Mouse (Mus musculus): ENCODE results near the gene Atp5g2. TPM values are rescaled to one million over a fixed set of nuclear protein-coding genes. Genes with fewer than 3 reads are reported as not detected.

The Atp5g2 gene
- polyA plus RNA-seq, 1 experiment from 2014 or later, result 68.1 TPM

- 1% methylated on average over 11 of the region's 11 CpGs for WGBS
- Histone ChIP-seq H3K27ac (no peak overlapping the region), H3K4me3 (peak overlapping the region; percentile 49), H3K4me1 (peaks cover 6% of the 10 kb centered on the region; the same call in 1 of the 2 replicates), H3K9me3 (no peaks in the 10 kb centered on the region), H3K9ac (no peak overlapping the region), H3K4me2 (replicated peaks) (peak overlapping the region; percentile 91), H3K27me3 (peaks cover 83% of the 10 kb centered on the region), H3K36me3 (no peaks in the 10 kb centered on the region)
- ATAC-seq (ENCODE audit: insufficient number of reproducible peaks, insufficient read depth, low FRiP score, low TSS enrichment), result peak; percentile 58; the same call in 1 of the 2 replicates
Measured at GRCm38 (mm10) chr15:102693600-102693999, 21.4 kb upstream of the Atp5g2 start.

- Histone ChIP-seq H3K36me3 (no peaks in the 10 kb centered on the region), H3K4me2 (replicated peaks) (peak overlapping the region; percentile 91), H3K27me3 (peaks cover 77% of the 10 kb centered on the region), H3K27ac (no peak overlapping the region), H3K4me3 (peak overlapping the region; percentile 49), H3K9me3 (no peaks in the 10 kb centered on the region), H3K9ac (peak overlapping the region; percentile 55), H3K4me1 (peaks cover 6% of the 10 kb centered on the region; the same call in 1 of the 2 replicates)
- peak; percentile 36; the same call in 1 of the 2 replicates for ATAC-seq (ENCODE audit: insufficient number of reproducible peaks, insufficient read depth, low FRiP score, low TSS enrichment)
- under 1% methylated on average over 32 of the region's 32 CpGs for WGBS
Measured at GRCm38 (mm10) chr15:102692991-102693411, 20.8 kb upstream of the Atp5g2 start.

GRCm38 (mm10) chr15:102692321-102692804, 20.2 kb upstream of the Atp5g2 start:
- no peaks in the 10 kb centered on the region for H3K9me3 ChIP-seq
- H3K27ac ChIP-seq, result no peak overlapping the region
- 1% methylated on average over 26 of the region's 26 CpGs for WGBS
- H3K27me3 ChIP-seq, result peaks cover 70% of the 10 kb centered on the region
- peak overlapping the region; percentile 49 for H3K4me3 ChIP-seq
- H3K4me2 ChIP-seq (replicated peaks), result peak overlapping the region; percentile 91
- H3K4me1 ChIP-seq, result peaks cover 6% of the 10 kb centered on the region; the same call in 1 of the 2 replicates
- H3K9ac ChIP-seq, result peak overlapping the region; percentile 55; the same call in 1 of the 2 replicates
- ATAC-seq (ENCODE audit: insufficient number of reproducible peaks, insufficient read depth, low FRiP score, low TSS enrichment), result no peak
- H3K36me3 ChIP-seq, result no peaks in the 10 kb centered on the region

- no peak overlapping the region for H3K4me2 ChIP-seq (replicated peaks)
- no peak overlapping the region for H3K27ac ChIP-seq
- H3K27me3 ChIP-seq, result peaks cover 31% of the 10 kb centered on the region
- H3K4me1 ChIP-seq, result no peaks in the 10 kb centered on the region
- no peak overlapping the region for H3K4me3 ChIP-seq
- H3K9me3 ChIP-seq, result no peaks in the 10 kb centered on the region
- no peaks in the 10 kb centered on the region for H3K36me3 ChIP-seq
- whole genome bisulfite sequencing, result 17% methylated on average over 4 of the region's 4 CpGs
- H3K9ac ChIP-seq, result no peak overlapping the region
- no peak for ATAC-seq (ENCODE audit: insufficient number of reproducible peaks, insufficient read depth, low FRiP score, low TSS enrichment)
Measured at GRCm38 (mm10) chr15:102685791-102686190, 13.6 kb upstream of the Atp5g2 start.

- Histone ChIP-seq H3K4me1 (no peaks in the 10 kb centered on the region), H3K27me3 (peaks cover 21% of the 10 kb centered on the region), H3K36me3 (no peaks in the 10 kb centered on the region), H3K9me3 (no peaks in the 10 kb centered on the region), H3K27ac (no peak overlapping the region), H3K4me2 (replicated peaks) (no peak overlapping the region), H3K4me3 (no peak overlapping the region), H3K9ac (no peak overlapping the region)
- 14% methylated on average over 1 of the region's 1 CpGs for WGBS
- no peak for ATAC-seq (ENCODE audit: insufficient number of reproducible peaks, insufficient read depth, low FRiP score, low TSS enrichment)
Measured at GRCm38 (mm10) chr15:102683670-102684069, 11.5 kb upstream of the Atp5g2 start.

- Histone ChIP-seq H3K4me1 (peaks cover 15% of the 10 kb centered on the region; the same call in 1 of the 2 replicates), H3K4me2 (replicated peaks) (no peak overlapping the region), H3K4me3 (no peak overlapping the region), H3K27me3 (no peaks in the 10 kb centered on the region), H3K27ac (no peak overlapping the region), H3K9me3 (no peaks in the 10 kb centered on the region), H3K9ac (no peak overlapping the region), H3K36me3 (no peaks in the 10 kb centered on the region)
- ATAC-seq (ENCODE audit: insufficient number of reproducible peaks, insufficient read depth, low FRiP score, low TSS enrichment), result no peak
- 92% methylated on average over 2 of the region's 2 CpGs for WGBS
Measured at GRCm38 (mm10) chr15:102676345-102676744, 4.2 kb upstream of the Atp5g2 start.

GRCm38 (mm10) chr15:102673548-102673947, 1.4 kb upstream of the Atp5g2 start:
- peaks cover 22% of the 10 kb centered on the region for H3K4me1 ChIP-seq

GRCm38 (mm10) chr15:102671721-102672214, 384 bp downstream of the Atp5g2 start:
- peak; percentile 53 for ATAC-seq (ENCODE audit: insufficient number of reproducible peaks, insufficient read depth, low FRiP score, low TSS enrichment)
- peak overlapping the region; percentile 46 for H3K4me3 ChIP-seq
- WGBS, result under 1% methylated on average over 34 of the region's 34 CpGs
- H3K4me1 ChIP-seq, result peaks cover 22% of the 10 kb centered on the region
- no peaks in the 10 kb centered on the region for H3K9me3 ChIP-seq
- peak overlapping the region; percentile 65 for H3K4me2 ChIP-seq (replicated peaks)
- no peaks in the 10 kb centered on the region for H3K27me3 ChIP-seq
- H3K27ac ChIP-seq, result peak overlapping the region; percentile 100
- H3K36me3 ChIP-seq, result peaks cover 11% of the 10 kb centered on the region
- H3K9ac ChIP-seq, result peak overlapping the region; percentile 79

More at GRCm38 (mm10) chr15:102673548-102673947, 1.4 kb upstream of the Atp5g2 start:
- 4% methylated on average over 10 of the region's 10 CpGs for WGBS
- H3K4me2 ChIP-seq (replicated peaks), result peak overlapping the region; percentile 65
- no peaks in the 10 kb centered on the region for H3K36me3 ChIP-seq
- ATAC-seq (ENCODE audit: insufficient number of reproducible peaks, insufficient read depth, low FRiP score, low TSS enrichment), result peak; percentile 8; the same call in 1 of the 2 replicates
- no peaks in the 10 kb centered on the region for H3K27me3 ChIP-seq
- H3K9me3 ChIP-seq, result no peaks in the 10 kb centered on the region
- no peak overlapping the region for H3K9ac ChIP-seq
- H3K27ac ChIP-seq, result peak overlapping the region; percentile 100
- H3K4me3 ChIP-seq, result peak overlapping the region; percentile 15; the same call in 1 of the 2 replicates

GRCm38 (mm10) chr15:102670767-102671575, 1.2 kb downstream of the Atp5g2 start:
- H3K36me3 ChIP-seq, result peaks cover 19% of the 10 kb centered on the region
- peak overlapping the region; percentile 100 for H3K27ac ChIP-seq
- peak overlapping the region; percentile 81 for H3K9ac ChIP-seq
- peak; percentile 91 for ATAC-seq (ENCODE audit: insufficient number of reproducible peaks, insufficient read depth, low FRiP score, low TSS enrichment)
- no peaks in the 10 kb centered on the region for H3K27me3 ChIP-seq
- no peaks in the 10 kb centered on the region for H3K9me3 ChIP-seq
- peaks cover 22% of the 10 kb centered on the region for H3K4me1 ChIP-seq
- H3K4me3 ChIP-seq, result peak overlapping the region; percentile 60
- peak overlapping the region; percentile 76 for H3K4me2 ChIP-seq (replicated peaks)
- WGBS, result under 1% methylated on average over 53 of the region's 53 CpGs

- ATAC-seq (ENCODE audit: insufficient number of reproducible peaks, insufficient read depth, low FRiP score, low TSS enrichment), result no peak
- Histone ChIP-seq H3K27me3 (no peaks in the 10 kb centered on the region), H3K36me3 (peaks cover 24% of the 10 kb centered on the region), H3K27ac (peak overlapping the region; percentile 100), H3K4me3 (peak overlapping the region; percentile 60), H3K9ac (peak overlapping the region; percentile 81), H3K4me1 (peaks cover 22% of the 10 kb centered on the region), H3K9me3 (no peaks in the 10 kb centered on the region), H3K4me2 (replicated peaks) (peak overlapping the region; percentile 76)
- WGBS, result 12% methylated on average over 6 of the region's 6 CpGs
Measured at GRCm38 (mm10) chr15:102670281-102670680, 1.9 kb downstream of the Atp5g2 start.

- ATAC-seq (ENCODE audit: insufficient number of reproducible peaks, insufficient read depth, low FRiP score, low TSS enrichment), result no peak
- peak overlapping the region; percentile 15 for H3K9ac ChIP-seq
- H3K4me2 ChIP-seq (replicated peaks), result peak overlapping the region; percentile 76
- H3K9me3 ChIP-seq, result no peaks in the 10 kb centered on the region
- peaks cover 22% of the 10 kb centered on the region for H3K4me1 ChIP-seq
- no peaks in the 10 kb centered on the region for H3K27me3 ChIP-seq
- H3K4me3 ChIP-seq, result no peak overlapping the region
- H3K36me3 ChIP-seq, result peaks cover 31% of the 10 kb centered on the region
- no peak overlapping the region for H3K27ac ChIP-seq
- 93% methylated on average over 8 of the region's 8 CpGs for WGBS
Measured at GRCm38 (mm10) chr15:102669571-102669970, 2.6 kb downstream of the Atp5g2 start.
